Mouse (Mus musculus): Measurements from ENCODE around the gene Klf3.

Klf3 gene

DNA sequence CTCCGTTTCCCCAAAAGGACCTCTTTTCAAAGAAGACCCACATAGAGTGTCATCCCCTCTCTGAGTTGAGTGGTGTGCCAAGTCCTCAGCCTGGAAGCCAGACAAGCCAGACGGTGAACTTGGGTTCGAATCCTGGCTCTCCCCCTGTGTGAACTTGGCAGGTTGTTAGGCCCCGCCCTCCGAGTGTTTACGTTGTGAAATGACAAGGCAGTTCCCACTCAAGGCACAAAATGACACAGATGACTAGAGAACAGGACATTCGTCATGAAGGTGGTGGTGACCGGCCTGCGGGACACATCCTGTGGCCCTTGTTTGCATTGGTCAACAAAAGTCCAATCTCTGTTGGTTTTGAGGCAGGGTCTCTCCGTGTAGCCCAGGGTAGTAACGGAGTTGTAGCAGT is 6.7 kb downstream of the Klf3 start:
- DNase-seq (ENCODE audit: low spot score): no peak

DNA sequence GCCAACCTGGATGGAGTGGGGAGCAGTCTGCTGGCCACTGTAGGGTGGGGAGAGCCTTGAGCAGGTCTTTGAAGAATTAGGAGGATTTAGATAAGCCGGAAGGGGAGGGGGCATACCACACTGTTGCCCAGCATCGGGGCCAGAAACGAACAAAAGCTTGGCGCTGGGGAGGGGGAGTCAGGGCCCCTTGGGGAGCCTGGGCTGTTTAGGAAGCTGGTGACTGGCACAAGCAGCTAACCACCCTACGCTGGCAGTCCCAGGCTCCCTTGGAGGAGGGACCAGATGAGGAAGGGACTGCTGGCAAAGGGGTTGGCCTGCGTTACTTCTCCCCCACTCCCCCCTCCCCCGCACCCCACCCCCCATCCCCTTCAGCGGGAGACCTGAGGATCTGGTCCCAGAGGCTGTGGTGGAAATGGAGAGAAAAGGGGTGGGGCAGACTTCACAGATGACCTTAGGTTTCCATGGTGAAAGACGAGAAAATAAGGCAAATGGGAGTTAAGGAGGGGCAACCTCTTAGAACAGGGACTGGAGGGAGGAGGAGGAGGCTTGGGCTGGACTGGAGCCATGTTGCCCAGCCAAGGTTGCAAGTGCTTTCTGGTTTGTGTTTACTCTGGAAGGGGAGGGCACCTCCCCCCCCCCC is 7.8 kb downstream of the Klf3 start:
- no peak for DNase-seq (ENCODE audit: low spot score)

DNA sequence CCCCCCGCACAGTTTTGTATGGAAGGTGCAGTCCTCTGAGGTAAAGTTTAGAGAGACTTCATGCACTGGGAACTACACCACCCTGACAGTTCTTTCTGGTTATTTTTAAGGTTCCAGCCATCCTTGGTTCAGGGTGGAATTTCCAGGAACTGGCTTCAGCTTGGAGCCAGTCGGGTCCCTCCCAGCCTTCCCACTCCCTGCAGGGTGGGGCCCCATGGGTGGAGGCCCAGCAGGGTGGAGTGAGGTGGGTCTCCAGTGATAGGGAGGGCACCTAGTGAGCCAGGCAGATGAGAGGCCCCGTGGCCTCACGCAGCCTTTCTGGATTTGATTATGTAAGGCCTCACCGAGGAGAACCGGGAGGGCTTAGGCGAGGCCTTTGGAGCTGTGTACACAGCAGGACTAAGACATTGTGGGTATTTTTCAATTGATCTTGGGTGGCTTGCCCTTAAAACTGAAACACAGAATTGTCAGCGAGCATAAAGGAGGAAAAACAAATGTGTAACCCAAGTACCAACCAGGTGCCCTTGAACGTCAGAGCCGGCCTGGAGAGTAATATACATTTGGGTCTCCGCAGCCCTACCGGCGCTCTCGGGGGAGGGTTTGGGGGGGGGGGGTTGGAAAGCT is 8.4 kb downstream of the Klf3 start:
- DNase-seq (ENCODE audit: low spot score): peak; percentile 58

DNA sequence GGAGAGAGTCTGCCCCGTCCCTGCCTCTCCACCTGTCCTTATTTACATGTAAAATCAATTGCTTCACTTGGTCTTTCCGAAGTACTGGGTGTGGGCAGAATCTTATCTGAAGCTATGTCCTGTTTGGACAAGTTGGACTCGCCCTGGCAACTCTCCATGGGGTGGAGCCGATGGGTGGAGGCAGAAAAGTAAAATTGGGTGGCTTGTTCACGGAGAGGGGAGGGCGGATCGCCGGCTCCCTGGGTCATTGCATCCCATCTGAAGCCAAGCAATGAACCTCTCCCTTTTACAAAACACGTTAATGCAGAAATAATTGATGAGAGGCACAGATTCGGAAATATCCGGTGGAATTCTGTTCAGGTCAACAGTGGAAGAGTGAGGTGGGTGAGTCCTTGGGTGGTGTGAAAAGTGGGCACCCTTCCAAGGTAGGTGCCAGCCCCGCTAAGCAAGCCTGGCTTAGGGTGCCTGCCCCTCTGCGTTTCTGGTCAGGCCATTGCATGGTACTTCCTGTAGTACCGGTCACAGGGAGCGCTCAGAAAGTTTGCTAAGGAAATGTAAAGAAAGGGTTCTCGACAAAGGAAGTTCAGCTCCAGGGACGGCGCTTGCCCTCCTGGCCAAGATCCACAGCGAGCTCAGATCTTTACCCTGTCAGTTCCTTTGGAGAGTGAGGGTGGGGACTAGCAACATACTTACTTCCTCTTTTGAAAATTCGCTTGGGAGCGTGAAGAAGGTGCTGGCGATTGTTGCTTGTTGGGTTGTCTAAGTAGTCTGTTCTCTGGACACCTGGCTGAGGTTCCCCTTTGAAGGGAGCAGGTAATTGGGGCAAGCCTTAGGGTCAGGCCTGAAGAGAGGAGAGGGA is 9.2 kb downstream of the Klf3 start:
- DNase-seq (ENCODE audit: low spot score): peak; percentile 54

DNA sequence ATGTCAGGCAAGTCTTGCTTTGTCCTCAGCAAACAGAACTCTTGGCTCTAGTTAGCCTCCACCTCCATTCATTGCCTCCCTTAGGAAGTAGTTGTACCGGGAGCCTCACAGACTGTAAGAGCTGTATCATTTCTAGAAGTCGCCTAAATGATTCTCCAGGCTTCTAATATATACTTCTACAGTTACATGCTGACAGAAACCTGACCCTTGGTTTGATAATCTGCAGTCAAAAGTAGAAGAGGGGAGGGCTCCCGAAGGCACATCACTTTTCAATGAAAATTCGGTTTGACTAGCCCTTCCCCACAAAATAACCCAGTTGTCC is 9.8 kb downstream of the Klf3 start:
- DNase-seq (ENCODE audit: low spot score): no peak

DNA sequence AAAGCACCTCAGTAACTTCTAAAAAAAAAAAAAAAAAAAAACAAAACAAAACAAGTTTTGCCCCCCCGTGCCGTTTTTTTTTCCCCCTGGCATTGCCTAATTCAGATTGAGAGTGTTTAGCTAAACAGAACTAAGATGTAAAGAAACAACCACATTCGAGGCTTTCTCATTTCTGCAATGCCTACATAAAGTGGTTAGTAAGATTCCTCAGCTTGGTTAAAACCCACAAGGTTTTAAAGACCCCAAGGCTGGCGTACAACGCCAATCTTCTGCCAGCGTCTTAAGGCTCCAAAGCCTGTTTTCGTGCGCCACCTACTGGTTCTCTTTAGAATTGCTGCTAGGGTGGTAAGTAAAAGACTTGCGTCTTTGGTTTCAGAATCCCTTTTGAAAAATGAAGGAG is 10.2 kb downstream of the Klf3 start:
- DNase-seq (ENCODE audit: low spot score): peak; percentile 91

DNA sequence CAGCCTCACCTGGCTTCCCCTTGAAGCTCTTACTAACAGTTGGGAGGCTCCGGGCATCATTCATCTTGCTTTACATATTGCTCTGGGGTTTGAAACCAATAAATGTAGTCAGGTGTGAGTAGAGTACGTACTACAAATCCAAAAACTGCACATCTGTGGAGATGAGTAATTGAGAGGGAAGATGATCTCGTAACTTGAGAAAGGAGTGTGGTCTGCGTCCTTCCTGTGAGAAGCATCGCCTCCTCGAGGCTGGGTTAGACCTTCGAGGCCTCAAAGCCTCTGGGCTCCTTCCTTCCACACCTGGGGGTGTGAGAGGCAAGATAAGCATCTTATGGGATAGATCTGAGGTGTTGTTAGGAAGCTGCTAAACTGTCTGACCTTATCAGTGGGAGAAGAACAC is 11.2 kb downstream of the Klf3 start:
- DNase-seq (ENCODE audit: low spot score): peak; percentile 59

DNA sequence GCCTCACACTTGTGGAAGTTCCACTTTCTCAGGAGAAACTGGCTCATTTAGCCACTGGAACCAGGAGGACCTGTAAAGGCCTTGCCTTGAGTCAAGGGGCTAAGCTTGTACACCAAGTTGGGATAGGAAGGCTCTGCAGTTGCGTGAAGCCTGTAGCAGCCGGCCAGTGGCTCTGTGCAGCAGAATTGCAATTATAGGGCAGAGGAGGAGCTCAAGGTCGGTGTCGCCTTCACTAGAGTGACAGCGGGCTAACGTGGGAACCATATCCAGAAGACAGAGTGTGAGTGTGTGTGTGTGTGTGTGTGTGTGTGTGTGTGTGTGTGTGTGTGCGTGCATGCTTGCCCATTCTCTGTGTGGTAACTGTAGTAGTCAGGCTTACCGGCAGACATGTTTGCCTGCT is 12.4 kb downstream of the Klf3 start:
- no peak for DNase-seq (ENCODE audit: low spot score)

DNA sequence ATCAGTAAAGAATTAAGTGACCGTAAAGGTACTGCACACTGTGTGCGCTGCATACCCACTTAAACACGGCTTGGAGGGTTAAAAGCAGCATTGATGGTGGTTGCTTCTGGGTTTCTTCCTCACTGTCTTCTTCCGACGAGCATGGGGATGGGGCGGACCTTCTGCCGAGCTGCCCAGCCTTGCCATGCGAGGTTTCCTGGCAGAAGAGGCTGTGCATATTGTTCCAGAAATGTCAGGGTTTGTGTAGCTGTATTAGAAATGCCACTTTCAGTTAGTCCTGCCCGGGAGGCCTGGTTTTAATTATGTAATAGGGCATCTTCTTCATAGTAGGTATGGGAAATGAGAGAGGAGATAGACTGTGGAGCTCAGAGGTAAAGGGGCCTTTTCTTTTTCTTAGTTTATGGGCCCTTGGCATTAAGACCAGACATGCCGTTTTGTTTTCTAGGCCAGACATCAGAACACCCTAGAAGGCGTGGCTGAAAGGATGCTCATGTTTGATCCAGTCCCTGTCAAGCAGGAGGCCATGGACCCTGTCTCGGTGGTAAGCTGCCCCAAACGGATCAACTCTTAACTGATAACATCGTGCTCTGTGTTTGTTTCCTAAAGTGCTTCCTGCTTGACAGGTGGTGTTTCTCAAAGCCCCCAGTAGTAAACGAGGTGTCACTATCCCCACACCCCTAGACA is 13.2 kb downstream of the Klf3 start:
- no peak for DNase-seq (ENCODE audit: low spot score)

DNA sequence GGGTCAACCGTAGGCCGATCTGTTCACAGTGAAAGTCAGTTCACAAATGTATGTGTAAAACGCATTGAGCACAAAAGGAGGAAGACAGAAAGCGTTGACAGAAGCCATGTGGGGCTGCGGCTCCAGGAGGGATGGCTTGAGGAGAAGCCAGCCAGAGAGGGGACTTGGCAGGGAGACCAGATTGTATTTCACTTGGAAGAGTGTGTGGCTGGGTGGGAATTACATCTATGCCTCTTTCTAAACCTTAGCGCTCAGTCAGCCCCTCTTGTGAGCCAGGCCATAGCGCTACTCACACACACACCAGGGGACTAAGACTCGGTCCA is 13.7 kb downstream of the Klf3 start:
- DNase-seq (ENCODE audit: low spot score): no peak

DNA sequence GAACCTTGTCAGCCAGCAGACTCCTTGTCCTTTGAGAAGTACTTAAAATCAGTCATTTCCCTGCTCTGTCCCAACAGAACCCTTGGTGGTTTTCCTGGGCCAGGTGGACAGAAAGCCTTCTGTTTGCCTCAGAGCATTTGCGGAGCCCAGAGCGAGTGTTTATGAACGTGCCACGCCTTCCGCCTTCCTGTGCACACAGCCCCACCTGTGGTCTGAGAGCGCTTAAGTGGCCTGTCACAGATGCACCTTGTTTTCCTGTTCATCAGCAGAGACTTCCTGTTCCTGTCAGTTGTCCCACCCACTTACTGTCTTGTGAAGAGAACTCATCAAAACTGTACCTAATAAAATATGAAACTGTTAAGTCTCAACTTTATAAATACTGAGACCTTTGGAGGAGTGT is 16.2 kb downstream of the Klf3 start:
- DNase-seq (ENCODE audit: low spot score): peak; percentile 92

DNA sequence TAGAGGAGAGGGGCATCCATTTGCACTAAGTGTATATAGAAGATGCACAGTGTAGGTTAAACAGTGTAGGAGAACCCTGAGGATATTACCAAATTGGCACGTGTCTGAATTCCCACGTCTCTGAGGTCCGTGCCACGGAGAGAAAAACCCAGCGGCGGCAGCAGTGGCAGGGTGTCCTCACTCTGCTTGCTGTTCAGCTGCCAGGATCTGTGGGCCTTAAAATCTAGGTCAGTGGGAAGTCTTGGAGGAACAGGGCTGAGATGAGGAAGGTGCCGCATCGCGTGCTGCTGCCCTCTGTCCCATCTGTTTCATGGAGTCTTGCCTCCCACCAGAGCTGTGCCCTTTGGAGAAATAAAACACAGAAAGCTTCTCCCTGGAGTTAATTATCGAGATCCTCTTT is 16.9 kb downstream of the Klf3 start:
- DNase-seq (ENCODE audit: low spot score): no peak

DNA sequence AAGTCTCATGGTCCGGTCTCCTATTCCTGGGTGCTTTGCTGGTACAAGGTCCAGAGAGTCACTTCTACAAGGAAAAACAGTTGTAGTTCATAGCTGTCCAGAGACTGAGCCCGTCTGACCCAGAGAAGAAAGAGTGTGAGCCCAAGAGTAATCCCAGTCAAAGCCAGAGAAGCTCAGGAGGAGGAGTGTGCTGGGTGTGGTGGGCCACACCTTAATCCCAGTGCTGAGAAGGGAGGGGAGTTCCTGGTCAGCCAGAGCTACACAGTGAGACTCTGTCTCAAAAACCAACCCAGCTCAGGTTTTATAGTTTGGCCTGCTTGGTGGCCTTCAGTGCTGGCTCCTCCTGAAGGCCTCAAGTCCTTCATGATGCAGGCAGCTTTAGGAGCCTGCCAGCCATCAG is 18.1 kb downstream of the Klf3 start:
- DNase-seq (ENCODE audit: low spot score): no peak

DNA sequence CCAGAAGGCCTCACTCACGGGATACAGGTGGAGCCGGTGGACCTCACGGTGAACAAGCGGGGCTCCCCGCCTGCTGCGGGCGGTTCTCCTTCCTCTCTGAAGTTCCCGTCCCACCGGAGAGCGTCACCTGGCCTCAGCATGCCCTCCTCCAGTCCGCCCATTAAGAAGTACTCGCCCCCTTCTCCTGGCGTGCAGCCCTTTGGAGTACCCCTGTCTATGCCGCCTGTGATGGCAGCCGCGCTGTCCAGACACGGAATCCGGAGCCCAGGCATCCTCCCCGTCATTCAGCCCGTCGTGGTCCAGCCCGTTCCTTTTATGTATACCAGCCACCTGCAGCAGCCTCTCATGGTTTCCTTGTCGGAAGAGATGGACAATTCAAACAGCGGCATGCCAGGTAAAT is 18.8 kb downstream of the Klf3 start:
- no peak for DNase-seq (ENCODE audit: low spot score)

DNA sequence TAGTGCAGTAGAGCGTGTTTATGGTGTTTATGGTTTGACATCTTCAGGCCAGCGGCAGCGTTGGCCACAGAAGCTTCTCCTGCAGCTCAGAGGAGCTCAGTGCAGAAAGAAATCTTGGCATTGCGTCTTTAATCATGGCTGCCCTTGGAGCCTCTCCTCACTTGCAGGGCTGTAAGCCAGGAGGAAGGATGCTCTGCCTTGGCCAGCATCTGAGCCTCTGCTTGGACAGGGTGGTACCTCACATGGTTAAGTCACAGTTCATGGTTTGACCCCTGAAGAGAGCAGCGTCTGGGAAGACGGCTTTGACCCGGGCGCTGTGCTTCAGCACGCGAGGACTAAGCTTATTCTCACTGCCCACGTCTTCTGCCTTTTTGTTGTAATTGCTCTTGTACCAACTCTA is 20.2 kb downstream of the Klf3 start:
- no peak for DNase-seq (ENCODE audit: low spot score)

DNA sequence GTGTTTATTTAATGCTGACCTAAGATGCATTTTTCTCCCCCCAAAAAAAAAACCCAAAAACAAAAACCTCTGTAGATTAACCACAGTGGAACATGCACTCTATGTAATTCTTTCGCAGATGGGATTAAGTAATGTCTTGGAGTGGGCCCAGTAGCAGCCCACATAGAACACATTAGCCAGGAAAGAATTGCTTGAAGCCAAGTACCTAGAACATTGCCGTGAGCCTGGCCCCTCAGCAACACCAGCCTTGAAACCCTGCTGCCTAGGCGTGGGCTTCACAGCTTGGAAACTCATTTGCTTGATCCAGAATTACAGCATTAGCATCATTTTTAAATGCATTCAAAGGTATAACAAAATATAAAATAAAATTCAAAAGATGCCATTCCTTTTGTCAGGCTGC is 21.6 kb downstream of the Klf3 start:
- no peak for DNase-seq (ENCODE audit: low spot score)

DNA sequence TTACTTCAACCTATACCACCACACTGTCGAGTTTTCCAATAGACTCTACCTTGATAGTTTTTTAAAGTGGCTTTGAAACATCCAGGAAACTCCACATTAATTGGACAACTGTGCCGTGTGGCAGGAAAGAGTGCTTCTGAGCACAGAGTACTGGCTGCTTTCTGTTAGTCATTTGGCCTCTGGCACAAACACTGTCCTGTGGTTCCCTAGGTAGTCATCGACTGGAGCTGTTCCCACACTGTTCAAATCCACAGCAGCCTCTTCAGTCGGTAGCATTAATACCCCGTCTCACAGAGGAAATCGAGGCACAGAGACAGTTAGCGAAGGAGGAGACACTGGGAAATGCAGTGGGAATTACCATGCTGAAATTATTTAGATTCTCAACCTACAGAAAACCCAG is 22.3 kb downstream of the Klf3 start:
- DNase-seq (ENCODE audit: low spot score): no peak

DNA sequence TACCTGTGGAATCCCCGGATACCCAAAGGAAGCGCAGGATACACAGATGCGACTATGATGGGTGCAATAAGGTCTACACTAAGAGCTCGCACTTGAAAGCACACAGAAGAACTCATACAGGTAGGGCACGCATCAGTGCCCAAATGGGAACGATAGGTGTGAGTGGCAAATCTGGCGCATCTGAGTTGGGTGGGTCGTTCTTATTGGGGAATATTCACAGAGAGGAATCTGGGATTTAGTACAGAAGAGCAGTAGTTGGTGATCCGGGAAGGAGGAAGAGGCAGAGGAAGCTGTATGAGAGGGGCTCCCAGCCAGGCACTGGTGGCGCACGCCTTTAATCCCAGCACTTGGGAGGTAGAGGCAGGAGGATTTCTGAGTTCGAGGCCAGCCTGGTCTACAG is 24.0 kb downstream of the Klf3 start:
- DNase-seq (ENCODE audit: low spot score): no peak

DNA sequence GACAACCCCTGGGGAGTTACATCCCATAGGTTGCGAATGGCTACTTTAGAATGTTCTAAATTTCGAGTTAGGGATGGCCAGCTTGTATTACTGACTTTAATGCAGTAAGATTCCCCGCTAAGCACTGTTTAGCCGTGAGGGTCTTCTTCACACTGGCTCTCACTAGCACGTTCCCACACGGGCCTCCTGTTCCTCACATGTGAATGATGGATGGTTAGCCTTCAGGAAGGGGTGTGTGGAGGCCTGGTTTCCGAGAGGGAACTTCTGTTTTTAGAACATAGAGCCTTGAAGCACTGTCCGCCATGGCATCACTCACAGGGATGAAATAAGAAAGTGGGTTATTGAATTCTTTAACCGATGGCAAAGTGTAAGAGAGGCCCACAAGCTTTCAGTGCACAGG is 25.1 kb downstream of the Klf3 start:
- DNase-seq (ENCODE audit: low spot score): no peak

DNA sequence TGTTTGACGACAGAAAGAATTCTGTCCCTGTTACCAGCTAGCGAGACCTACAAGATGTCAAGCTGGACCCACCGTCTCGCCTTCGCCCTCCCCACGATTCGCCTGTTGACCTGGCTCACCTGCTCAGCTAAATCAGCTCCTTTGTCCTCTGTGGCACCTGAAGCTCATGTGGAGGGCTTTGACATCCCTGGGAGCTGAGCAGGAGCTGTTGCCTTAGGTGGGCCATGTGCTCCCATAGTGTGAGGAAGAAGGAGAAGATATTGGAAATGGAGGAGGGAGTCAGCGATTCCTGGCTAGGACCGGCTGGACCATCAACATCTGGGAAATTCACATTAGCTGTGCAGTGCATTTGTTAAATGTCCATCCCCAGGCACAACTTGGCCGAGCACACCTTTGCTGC is 26.4 kb downstream of the Klf3 start:
- no peak for DNase-seq (ENCODE audit: low spot score)

DNA sequence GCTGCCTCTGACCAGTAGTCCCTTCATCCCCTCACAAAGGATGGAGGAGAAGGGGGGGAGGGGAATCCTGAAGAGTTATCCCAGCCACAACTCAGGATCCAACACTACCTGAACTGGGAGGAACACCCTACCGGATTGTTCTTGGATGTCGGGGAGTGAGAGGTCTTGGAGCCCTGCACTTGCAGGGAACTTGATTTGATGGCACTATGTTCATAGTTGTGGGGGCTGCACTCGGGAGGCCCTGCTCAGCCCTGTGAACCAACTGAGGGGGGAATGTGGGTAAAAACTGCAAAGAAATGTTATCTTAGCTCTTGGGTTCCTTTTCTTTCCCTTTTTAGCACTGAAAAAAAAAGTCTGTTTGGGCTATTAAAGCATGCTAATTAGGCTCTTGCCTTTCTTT is 27.6 kb downstream of the Klf3 start:
- no peak for DNase-seq (ENCODE audit: low spot score)

DNA sequence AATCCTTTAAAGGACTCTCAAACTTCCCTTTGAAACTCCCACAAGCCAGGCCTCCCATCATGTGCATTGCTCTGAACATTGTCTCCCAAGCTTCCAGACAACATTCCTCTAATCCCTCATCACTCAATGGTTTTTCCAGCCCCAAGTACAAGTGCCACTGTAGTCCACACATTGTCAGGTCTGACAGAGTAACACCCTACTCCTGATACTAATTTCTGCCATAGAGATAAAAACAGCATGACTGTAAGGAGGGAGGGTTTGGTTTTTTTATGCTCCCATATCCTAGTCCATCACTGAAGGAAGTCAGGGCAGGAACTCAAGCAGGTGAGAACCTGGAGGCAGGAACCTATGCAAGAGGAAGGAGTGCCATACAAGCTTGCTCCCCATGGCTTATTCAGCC is 30.2 kb downstream of the Klf3 start:
- DNase-seq (ENCODE audit: low spot score): no peak

DNA sequence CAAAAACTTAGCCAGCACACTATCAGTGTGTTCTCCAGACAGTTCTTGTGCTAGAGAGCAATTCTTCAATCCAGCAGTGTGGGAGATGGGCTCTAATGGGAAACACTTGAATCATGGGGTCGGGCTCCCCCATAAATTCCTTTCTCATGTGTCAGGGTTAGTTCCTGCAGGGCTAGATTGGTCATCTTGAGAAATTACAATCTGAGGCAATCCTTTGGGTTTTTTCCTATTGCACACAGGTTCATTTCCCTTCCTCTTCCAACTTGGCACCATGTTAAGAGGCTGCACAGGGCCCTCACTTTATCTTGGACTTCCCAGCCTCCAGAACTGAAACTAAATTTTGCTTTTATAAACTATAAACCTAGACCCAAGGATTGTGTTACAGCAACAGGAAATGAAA is 31.0 kb downstream of the Klf3 start:
- DNase-seq (ENCODE audit: low spot score): no peak
